Mouse (Mus musculus) erythroblast, embryonic 14.5 days (primary cell): ENCODE results near the gene Haus4.

Source experiments
- GATA1 ChIP-seq: IDR thresholded peaks from 2 replicates; pipeline ENCODE4 v1.6.1; 2012; ENCODE audit warnings: low read length, inconsistent platforms, mixed read lengths
- TAL1 ChIP-seq: IDR thresholded peaks from 3 replicates; pipeline ENCODE4 v1.6.1; 2012; ENCODE audit warnings: low read length, inconsistent platforms, mixed read lengths

DNA sequence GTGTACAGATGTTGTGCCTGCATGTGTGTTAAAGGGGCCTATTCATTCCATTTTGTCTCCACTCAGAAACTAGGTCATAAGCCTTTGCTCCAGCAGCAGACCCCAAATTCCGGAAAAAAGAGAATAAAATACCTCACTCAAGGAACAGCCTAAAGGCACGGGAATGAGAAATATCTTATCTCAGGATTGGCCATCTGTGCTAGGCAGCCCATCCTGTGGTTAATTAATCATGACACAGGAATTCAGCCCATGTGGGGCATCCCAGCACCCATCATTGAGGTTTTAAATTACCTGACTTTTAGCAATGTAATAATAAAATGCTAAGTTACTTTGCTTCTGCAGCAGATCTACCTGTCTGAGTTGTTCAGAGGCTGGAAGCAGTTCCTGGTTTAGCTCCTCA, 53.1 kb downstream of the Haus4 start:
- TF ChIP-seq GATA1 (no peak), TAL1 (no peak)
